Mouse (Mus musculus) left cerebral cortex, postnatal 14 days (tissue): ENCODE results near the gene Det1. TPM values are rescaled to one million over a fixed set of nuclear protein-coding genes. Genes with fewer than 3 reads are reported as not detected.
A peak's percentile ranks its signal among the peaks of the same experiment; 100 is the strongest.

ENCODE experiments used
- DNase-seq, 2 experiments: peaks; one replicate each; pipeline ENCODE4 v3.0.0; 2021 to 2022; ENCODE audit warnings: low spot score in 2 of 2, mixed read lengths in 1 of 2
- intact Hi-C: fragments of 180-260 bp; cut with DNase I; formaldehyde crosslinking; loops from one replicate; pipeline ENCODE4 v1.15.1; 2025
- total RNA-seq, 2 experiments: library from RNA; stranded (reverse); gene quantifications; 2 replicates each; pipeline ENCODE4 v1.2.3; 2021

Det1 gene
- total RNA-seq, 2 experiments from 2014 or later = 4.8 to 5.7 TPM

- no peak for DNase-seq
- intact Hi-C loops = no loop called here
Observed at GRCm38 (mm10) chr7:78864446-78864802, 17.4 kb upstream of the Det1 start.

- no peak for DNase-seq
- intact Hi-C loops = no loop called here
Observed at GRCm38 (mm10) chr7:78863796-78864445, 16.9 kb upstream of the Det1 start.

- intact Hi-C loops = no loop called here
- DNase-seq = no peak
Observed at GRCm38 (mm10) chr7:78855044-78855655, 8.1 kb upstream of the Det1 start.

GRCm38 (mm10) chr7:78854051-78854450 lies 7.0 kb upstream of the Det1 start:
- DNase-seq = no peak
- intact Hi-C loops = no loop called here

- intact Hi-C loops = loop anchor here (5.0 kb wide), 2 partner anchors 36 to 49 kb away; no protein-coding TSS in a partner anchor
- DNase-seq = no peak
Observed at GRCm38 (mm10) chr7:78846066-78846716, 872 bp downstream of the Det1 start.

- no peak for DNase-seq
- intact Hi-C loops = no loop called here
Observed at GRCm38 (mm10) chr7:78841601-78842000, 5.5 kb downstream of the Det1 start.

GRCm38 (mm10) chr7:78837250-78837649 lies 9.8 kb downstream of the Det1 start:
- intact Hi-C loops = no loop called here
- DNase-seq = no peak

- no peak for DNase-seq
- intact Hi-C loops = no loop called here
Observed at GRCm38 (mm10) chr7:78835656-78836055, 11.4 kb downstream of the Det1 start.

GRCm38 (mm10) chr7:78827749-78828362 lies 19.2 kb downstream of the Det1 start:
- intact Hi-C loops = no loop called here
- DNase-seq = no peak

GRCm38 (mm10) chr7:78826682-78827385 lies 20.2 kb downstream of the Det1 start:
- intact Hi-C loops = no loop called here
- DNase-seq = peak in 1 of 2 experiments; percentile 38

- no peak for DNase-seq
- intact Hi-C loops = no loop called here
Observed at GRCm38 (mm10) chr7:78818336-78818735, 28.7 kb downstream of the Det1 start.

- DNase-seq = no peak
- intact Hi-C loops = no loop called here
Observed at GRCm38 (mm10) chr7:78814766-78815165, 32.3 kb downstream of the Det1 start.

GRCm38 (mm10) chr7:78813791-78814190 lies 33.3 kb downstream of the Det1 start:
- intact Hi-C loops = no loop called here
- no peak for DNase-seq

GRCm38 (mm10) chr7:78807192-78807591 lies 39.9 kb downstream of the Det1 start:
- DNase-seq = no peak
- intact Hi-C loops = no loop called here

GRCm38 (mm10) chr7:78803841-78804240 lies 43.2 kb downstream of the Det1 start:
- DNase-seq = no peak

GRCm38 (mm10) chr7:78799730-78800496 lies 47.1 kb downstream of the Det1 start:
- no peak for DNase-seq
- intact Hi-C loops = loop anchor here (5.0 kb wide), 1 partner anchor 47 kb away; the partner anchor contains the start of gene Det1

More at GRCm38 (mm10) chr7:78803841-78804240, 43.2 kb downstream of the Det1 start:
- intact Hi-C loops = no loop called here

GRCm38 (mm10) chr7:78797843-78798455 lies 49.1 kb downstream of the Det1 start:
- intact Hi-C loops = loop anchor here (5.0 kb wide), 1 partner anchor 49 kb away; the partner anchor contains the start of gene Det1
- DNase-seq = peak; percentile 74 to 89

- intact Hi-C loops = loop anchor here (5.0 kb wide), 1 partner anchor 51 kb away; the partner anchor contains the start of gene Det1
- DNase-seq = peak; percentile 32 to 58
Observed at GRCm38 (mm10) chr7:78796624-78797023, 50.4 kb downstream of the Det1 start.
